In genomic region chr9:94856093-94856492, GRCm38 (mm10) we compare ENCODE assay signal across 20 mouse cellular contexts.
DNase-seq lines count a peak whose midpoint lies in the region; ATAC-seq and TF ChIP-seq lines count a peak whose summit lies in the region.
"Had no signal": no experiment of that assay in that cellular context is flagged by ENCODE, and none has a peak within 500 bp of the region (broad histone marks: within the 10 kb centered on the region; RNA-seq: fewer than 3 reads in every experiment).

No protein-coding gene starts in this region.

- H3K4me2 ChIP-seq in forebrain, embryonic 13.5 days: no peak overlapping the region
- H3K4me2 ChIP-seq in midbrain, embryonic 16.5 days (ENCODE audit: low read length): no peak overlapping the region
- H3K4me2 ChIP-seq: embryonic facial prominence, embryonic 12.5 days; heart, embryonic 13.5 days; hindbrain, embryonic 15.5 days had no signal

- peaks cover 25% of the 10 kb centered on the region for H3K4me1 ChIP-seq in forebrain, embryonic 13.5 days
- peaks cover 18% of the 10 kb centered on the region for H3K4me1 ChIP-seq in forebrain, embryonic 10.5 days
- peaks cover 7% of the 10 kb centered on the region; the same call in 1 of the 2 replicates for H3K4me1 ChIP-seq in midbrain, embryonic 16.5 days (ENCODE audit: control insufficient read depth, insufficient read depth, low read length)
- no peaks in the 10 kb centered on the region for H3K4me1 ChIP-seq in midbrain, embryonic 10.5 days
- peaks cover 4% of the 10 kb centered on the region for H3K4me1 ChIP-seq in olfactory bulb, adult 2 months (ENCODE audit: control insufficient read depth, insufficient read depth, low read length)
- H3K4me1 ChIP-seq: embryonic facial prominence, embryonic 12.5 days; heart, embryonic 13.5 days had no signal

- no peaks in the 10 kb centered on the region for H3K27me3 ChIP-seq in forebrain, embryonic 13.5 days
- H3K27me3 ChIP-seq in forebrain, embryonic 10.5 days (ENCODE audit: poor library complexity, severe bottlenecking): no peaks in the 10 kb centered on the region
- H3K27me3 ChIP-seq in midbrain, embryonic 16.5 days (ENCODE audit: control insufficient read depth, insufficient read depth, low read depth, low read length): no peaks in the 10 kb centered on the region
- no peaks in the 10 kb centered on the region for H3K27me3 ChIP-seq in midbrain, embryonic 10.5 days (ENCODE audit: low read depth, poor library complexity, severe bottlenecking)
- H3K27me3 ChIP-seq: embryonic facial prominence, embryonic 12.5 days; heart, embryonic 13.5 days; hindbrain, embryonic 15.5 days had no signal

- TF ChIP-seq CTCF in olfactory bulb, adult 2 months (IDR thresholded peaks at IDR 0.05; ENCODE audit: insufficient read depth, low read depth, low read length): no peak

- H3K4me3 ChIP-seq in forebrain, embryonic 13.5 days: no peak overlapping the region
- H3K4me3 ChIP-seq in forebrain, embryonic 10.5 days: no peak overlapping the region
- no peak overlapping the region for H3K4me3 ChIP-seq in midbrain, embryonic 16.5 days (ENCODE audit: low read depth, low read length)
- no peak overlapping the region for H3K4me3 ChIP-seq in midbrain, embryonic 10.5 days
- H3K4me3 ChIP-seq in olfactory bulb, adult 2 months (ENCODE audit: insufficient read depth, low read depth, low read length): no peak overlapping the region
- H3K4me3 ChIP-seq: embryonic facial prominence, embryonic 12.5 days; heart, embryonic 13.5 days; hindbrain, embryonic 15.5 days had no signal

- no peak for TF ChIP-seq POLR2A in olfactory bulb, adult 2 months (IDR thresholded peaks at IDR 0.05; ENCODE audit: insufficient read depth, low read depth, low read length)

- H3K27ac ChIP-seq in forebrain, embryonic 13.5 days: no peak overlapping the region
- no peak overlapping the region for H3K27ac ChIP-seq in forebrain, embryonic 10.5 days
- peak overlapping the region; percentile 42; the same call in 1 of the 2 replicates for H3K27ac ChIP-seq in midbrain, embryonic 16.5 days (ENCODE audit: low read length)
- H3K27ac ChIP-seq in midbrain, embryonic 10.5 days (replicated peaks): no peak overlapping the region
- peak overlapping the region; percentile 33; the same call in 1 of the 2 replicates for H3K27ac ChIP-seq in olfactory bulb, adult 2 months (ENCODE audit: insufficient read depth, low read depth, low read length)
- H3K27ac ChIP-seq: embryonic facial prominence, embryonic 12.5 days; heart, embryonic 13.5 days; hindbrain, embryonic 15.5 days had no signal

- H3K9ac ChIP-seq in forebrain, embryonic 13.5 days: 0 out of 2 replicates have a peak overlapping the region, but pooled peaks have one; percentile 8
- H3K9ac ChIP-seq in midbrain, embryonic 16.5 days (ENCODE audit: low read depth, low read length): no peak overlapping the region
- H3K9ac ChIP-seq: embryonic facial prominence, embryonic 12.5 days; heart, embryonic 13.5 days; hindbrain, embryonic 15.5 days had no signal

- no peaks in the 10 kb centered on the region for H3K9me3 ChIP-seq in forebrain, embryonic 13.5 days (replicated peaks)
- no peaks in the 10 kb centered on the region for H3K9me3 ChIP-seq in forebrain, embryonic 10.5 days
- no peaks in the 10 kb centered on the region for H3K9me3 ChIP-seq in midbrain, embryonic 16.5 days (replicated peaks; ENCODE audit: control insufficient read depth, low read length, poor library complexity, severe bottlenecking)
- no peaks in the 10 kb centered on the region for H3K9me3 ChIP-seq in midbrain, embryonic 10.5 days (replicated peaks)
- H3K9me3 ChIP-seq: embryonic facial prominence, embryonic 12.5 days; heart, embryonic 13.5 days; hindbrain, embryonic 15.5 days had no signal

- ATAC-seq in forebrain, embryonic 13.5 days: peak; percentile 43; the same call in 1 of the 2 replicates
- 0 out of 2 replicates have a peak, but pooled peaks have one; percentile 36 for ATAC-seq in midbrain, embryonic 16.5 days
- ATAC-seq: CD4-positive, CD25-positive, alpha-beta regulatory T cell, adult 4 months had no signal

- no peak for DNase-seq in forebrain, embryonic 10.5 days (ENCODE audit: extremely low spot score, low spot score)
- no peak for DNase-seq in midbrain, embryonic 10.5 days (ENCODE audit: low spot score)
- no peak for DNase-seq in left cerebral cortex, adult 11 months (ENCODE audit: low spot score)
- no peak for DNase-seq in spleen, postnatal 14 days (ENCODE audit: low spot score in 2 of 2)
- DNase-seq: adrenal gland, postnatal 10 days; B cell, adult 2 months; cerebellum, adult 11-12 months; cerebellum, adult 9-10 months; cerebellum, postnatal 25 days; gastrocnemius, postnatal 36 days; heart, adult 11 months; heart, postnatal 36 days had no signal

- H3K36me3 ChIP-seq in forebrain, embryonic 13.5 days (ENCODE audit: poor library complexity, severe bottlenecking): no peaks in the 10 kb centered on the region
- H3K36me3 ChIP-seq in forebrain, embryonic 10.5 days (replicated peaks): no peaks in the 10 kb centered on the region
- H3K36me3 ChIP-seq in midbrain, embryonic 16.5 days (ENCODE audit: control insufficient read depth, insufficient read depth, low read length): no peaks in the 10 kb centered on the region
- no peaks in the 10 kb centered on the region for H3K36me3 ChIP-seq in midbrain, embryonic 10.5 days
- H3K36me3 ChIP-seq: embryonic facial prominence, embryonic 12.5 days; G1E; heart, embryonic 13.5 days; hindbrain, embryonic 15.5 days had no signal

- 41% methylated on average over 3 of the region's 3 CpGs for WGBS in forebrain, embryonic 13.5 days
- 74% methylated on average over 3 of the region's 3 CpGs for WGBS in forebrain, embryonic 10.5 days
- WGBS in midbrain, embryonic 16.5 days: 53% methylated on average over 3 of the region's 3 CpGs
- 66% methylated on average over 3 of the region's 3 CpGs for WGBS in midbrain, embryonic 10.5 days
- 23% methylated on average over 3 of the region's 3 CpGs for WGBS in olfactory bulb, adult 2 months

Comparison
In these comparisons a context has a peak if more than half of its experiments do, and no peak if none do; other contexts are left out.
1. H3K27ac ChIP-seq: peak in midbrain, embryonic 16.5 days (single experiment) and olfactory bulb, adult 2 months (single experiment); none in forebrain, embryonic 13.5 days (single experiment), forebrain, embryonic 10.5 days (single experiment) and midbrain, embryonic 10.5 days (single experiment).